Mouse (Mus musculus): Measurements from ENCODE around the gene Zdhhc7. TPM values are rescaled to one million over a fixed set of nuclear protein-coding genes. Genes with fewer than 3 reads are reported as not detected.

Gene Zdhhc7
- total RNA-seq, 2 experiments from 2014 or later = 35.4 to 36.4 TPM

GRCm38 (mm10) chr8:120040861-120041260 lies 60.4 kb downstream of the Zdhhc7 start:
- intact Hi-C loops (cut with DNase I) = loop anchor here (5.0 kb wide), 1 partner anchor 39 kb away; no protein-coding TSS in a partner anchor
- peak; percentile 71 for DNase-seq (ENCODE audit: low spot score)

DNA sequence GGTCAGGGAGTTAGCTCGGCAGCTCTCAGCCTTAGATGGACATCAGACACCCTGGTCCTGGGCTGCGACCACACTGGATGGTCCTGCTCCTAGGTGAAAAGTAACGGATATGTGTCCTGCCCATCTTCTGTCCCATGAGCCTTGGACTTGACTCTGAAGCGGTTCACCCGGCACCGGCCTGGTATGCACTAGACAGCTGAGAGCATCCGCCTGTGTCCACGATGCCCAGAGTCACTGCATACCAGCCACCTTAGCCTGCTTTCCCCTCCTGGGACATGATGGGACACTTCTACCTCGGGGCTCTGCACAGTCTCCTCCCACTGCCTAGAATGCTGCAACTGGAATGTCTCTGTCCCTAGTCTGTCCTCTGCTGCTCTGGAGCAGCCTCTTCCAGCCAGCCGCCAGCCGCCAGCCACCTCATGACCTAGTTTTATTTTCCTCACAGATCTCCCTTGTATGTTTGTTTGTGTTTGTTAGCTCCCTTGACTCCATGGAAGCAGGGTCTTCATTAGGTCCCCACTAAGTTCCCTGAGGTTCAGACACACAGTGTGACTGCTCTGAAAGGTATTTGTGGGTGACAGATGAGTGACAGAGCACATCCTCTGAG lies 61.9 kb downstream of the Zdhhc7 start:
- intact Hi-C loops (cut with DNase I) = no loop called here
- no peak for DNase-seq (ENCODE audit: low spot score)

- intact Hi-C loops (cut with DNase I) = no loop called here
These were observed 62.5 kb downstream of the Zdhhc7 start for GRCm38 (mm10) chr8:120038741-120039140.

DNA sequence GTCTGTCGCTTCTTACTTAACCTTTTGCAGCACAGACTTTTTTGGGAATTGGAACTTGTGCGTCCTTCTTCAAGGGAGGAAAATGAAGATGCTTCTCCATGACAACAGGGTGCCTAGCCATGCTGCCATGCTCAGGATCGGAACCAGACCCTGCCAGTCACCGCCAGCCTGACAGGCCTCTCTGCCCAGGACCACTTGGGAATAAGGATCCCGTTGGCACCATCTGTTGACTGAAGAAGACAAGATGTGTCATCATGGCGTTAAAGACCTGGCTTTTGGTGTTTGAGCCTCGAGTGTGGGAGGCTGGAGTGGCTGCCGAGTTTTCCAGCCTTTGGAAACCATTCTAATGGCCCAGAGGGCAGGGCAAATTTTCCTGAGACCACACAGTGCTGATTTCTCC lies 63.7 kb downstream of the Zdhhc7 start:
- DNase-seq (ENCODE audit: low spot score) = no peak
- intact Hi-C loops (cut with DNase I) = no loop called here

More at GRCm38 (mm10) chr8:120038741-120039140, 62.5 kb downstream of the Zdhhc7 start:
- no peak for DNase-seq (ENCODE audit: low spot score)

GRCm38 (mm10) chr8:120037199-120037598 lies 64.1 kb downstream of the Zdhhc7 start:
- DNase-seq (ENCODE audit: low spot score) = no peak
- intact Hi-C loops (cut with DNase I) = no loop called here

DNA sequence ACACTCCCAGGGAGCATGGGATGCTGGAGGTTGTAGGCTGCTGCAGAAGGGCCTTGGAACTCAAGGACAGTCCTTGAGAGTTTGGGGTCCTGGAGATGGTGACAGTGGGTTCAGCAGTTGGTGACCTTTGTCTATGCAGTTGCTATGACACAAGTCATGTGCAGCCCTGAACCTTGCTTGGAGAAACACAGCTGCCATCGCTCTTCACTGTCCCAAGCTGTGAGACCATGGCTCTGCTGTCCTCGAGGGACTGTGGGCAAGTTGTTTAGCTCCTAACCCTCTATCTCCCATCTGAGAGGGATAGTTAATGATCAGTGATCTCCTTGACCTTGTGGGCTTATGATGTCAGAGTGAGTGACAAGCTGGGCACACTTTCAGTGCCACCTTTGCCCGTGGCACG lies 64.7 kb downstream of the Zdhhc7 start:
- no peak for DNase-seq (ENCODE audit: low spot score)
- intact Hi-C loops (cut with DNase I) = no loop called here

DNA sequence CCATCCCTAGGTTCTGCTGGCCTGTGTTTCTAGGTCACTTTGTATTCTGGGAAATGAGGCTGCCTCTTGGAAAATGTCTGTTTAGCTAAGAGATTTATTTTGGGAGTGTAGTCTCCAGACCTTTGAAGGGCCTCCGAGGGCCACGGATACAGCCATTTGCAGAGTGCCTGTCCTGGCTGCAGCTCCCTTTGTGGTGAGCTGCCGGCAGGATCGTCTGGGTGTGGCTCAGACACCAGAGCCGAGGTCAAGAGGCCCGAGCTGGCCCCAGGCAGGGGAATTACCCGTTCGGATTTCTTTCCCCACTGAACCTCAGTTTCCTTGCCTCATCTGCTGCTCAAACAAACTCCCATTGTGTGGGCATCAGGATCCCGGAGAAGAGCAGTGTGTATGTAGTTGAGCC lies 65.2 kb downstream of the Zdhhc7 start:
- no peak for DNase-seq (ENCODE audit: low spot score)
- intact Hi-C loops (cut with DNase I) = no loop called here

- peak; percentile 19 for DNase-seq (ENCODE audit: low spot score)
- intact Hi-C loops (cut with DNase I) = no loop called here
These were observed 66.8 kb downstream of the Zdhhc7 start for GRCm38 (mm10) chr8:120034471-120034870.

- no peak for DNase-seq (ENCODE audit: low spot score)
- intact Hi-C loops (cut with DNase I) = no loop called here
These were observed 68.6 kb downstream of the Zdhhc7 start for GRCm38 (mm10) chr8:120032549-120033208.

Other genes with a start within 250 kb of the Zdhhc7 start
- 1 to 10 TPM; 2.3 to 3.3 TPM for gene Klhl36, start 239.2 kb downstream of the Zdhhc7 start, total RNA-seq (2021)
- gene Usp10, start 191.1 kb downstream of the Zdhhc7 start, total RNA-seq (2021) = 10 to 100 TPM; 44.4 to 44.8 TPM
- 1 to 10 TPM in 1 of 2 experiments, not detected in 1; 2.7 TPM for gene Gm20388, start 190.6 kb downstream of the Zdhhc7 start, total RNA-seq (2021)
- gene Crispld2, start 109.0 kb downstream of the Zdhhc7 start, total RNA-seq (2021) = 10 to 100 TPM; 21.7 to 25.7 TPM
- gene 6430548M08Rik, start 12.7 kb upstream of the Zdhhc7 start, total RNA-seq (2021) = 10 to 100 TPM; 11.5 to 16.7 TPM
- gene Fam92b, start 76.0 kb upstream of the Zdhhc7 start, total RNA-seq (2021) = not detected
- 10 to 100 TPM; 20.1 to 25.9 TPM for gene Gse1, start 127.0 kb upstream of the Zdhhc7 start, total RNA-seq (2021)